Mouse (Mus musculus): ENCODE data around the gene Cym. TPM values are rescaled to one million over a fixed set of nuclear protein-coding genes. Genes with fewer than 3 reads are reported as not detected.
A peak's percentile ranks its signal among the peaks of the same experiment; 100 is the strongest.

Cym gene
- total and polyA plus RNA-seq, 2 experiments from 2014 or later, result 0.63 TPM; not detected in 1

DNA sequence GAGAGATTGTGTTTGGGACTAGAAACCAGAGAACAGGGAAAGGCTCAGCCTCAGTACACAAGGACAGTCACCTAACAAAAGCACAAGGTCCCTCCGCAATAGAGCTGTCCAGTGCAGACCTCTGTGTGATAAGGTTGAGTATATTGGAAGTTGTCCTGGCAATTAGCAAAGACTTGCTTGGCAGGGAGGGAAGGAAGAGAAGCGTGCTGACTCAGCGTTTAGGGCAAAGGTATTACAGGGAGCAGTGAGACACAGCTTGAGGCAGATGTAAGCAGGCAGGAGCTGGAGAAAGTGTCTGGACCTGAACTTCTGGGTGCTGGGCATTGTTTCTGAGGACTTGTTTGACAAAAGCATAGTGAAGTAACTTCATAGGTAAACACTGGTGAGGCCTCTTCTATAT is 34.5 kb upstream of the Cym start:
- DNase-seq (ENCODE audit: low spot score) (no peak), ATAC-seq (no peak)
- Histone ChIP-seq H3K4me1 (ENCODE audit: insufficient read depth, low read length) (0 out of 2 replicates have a peak, but pooled peaks cover 4% of the 10 kb centered on the region), H3K9ac (replicated peaks; ENCODE audit: low read length) (no peak overlapping the region), H3K4me3 (ENCODE audit: low read length) (no peak overlapping the region), H3K9me3 (ENCODE audit: low read length) (no peaks in the 10 kb centered on the region), H3K4me2 (ENCODE audit: low read depth, low read length) (no peak overlapping the region), H3K36me3 (ENCODE audit: insufficient read depth, low read length) (no peaks in the 10 kb centered on the region), H3K27me3 (ENCODE audit: insufficient read depth, low read length) (no peaks in the 10 kb centered on the region), H3K27ac (no peak overlapping the region)
- 87% methylated on average over 3 of the region's 3 CpGs for WGBS
- no peak for TF ChIP-seq CTCF (IDR thresholded peaks at IDR 0.05; ENCODE audit: low read depth)

GRCm38 (mm10) chr3:107253925-107254324 is 32.4 kb upstream of the Cym start:
- Histone ChIP-seq H3K4me1 (ENCODE audit: insufficient read depth, low read length) (no peaks in the 10 kb centered on the region), H3K27ac (no peak overlapping the region), H3K9me3 (ENCODE audit: low read length) (no peaks in the 10 kb centered on the region), H3K4me2 (ENCODE audit: low read depth, low read length) (no peak overlapping the region), H3K27me3 (ENCODE audit: insufficient read depth, low read length) (no peaks in the 10 kb centered on the region), H3K9ac (replicated peaks; ENCODE audit: low read length) (no peak overlapping the region), H3K36me3 (ENCODE audit: insufficient read depth, low read length) (no peaks in the 10 kb centered on the region), H3K4me3 (ENCODE audit: low read length) (no peak overlapping the region)
- TF ChIP-seq CTCF (IDR thresholded peaks at IDR 0.05; ENCODE audit: low read depth), result no peak
- ATAC-seq (no peak), DNase-seq (ENCODE audit: low spot score) (no peak)
- 76% methylated on average over 5 of the region's 5 CpGs for WGBS

DNA sequence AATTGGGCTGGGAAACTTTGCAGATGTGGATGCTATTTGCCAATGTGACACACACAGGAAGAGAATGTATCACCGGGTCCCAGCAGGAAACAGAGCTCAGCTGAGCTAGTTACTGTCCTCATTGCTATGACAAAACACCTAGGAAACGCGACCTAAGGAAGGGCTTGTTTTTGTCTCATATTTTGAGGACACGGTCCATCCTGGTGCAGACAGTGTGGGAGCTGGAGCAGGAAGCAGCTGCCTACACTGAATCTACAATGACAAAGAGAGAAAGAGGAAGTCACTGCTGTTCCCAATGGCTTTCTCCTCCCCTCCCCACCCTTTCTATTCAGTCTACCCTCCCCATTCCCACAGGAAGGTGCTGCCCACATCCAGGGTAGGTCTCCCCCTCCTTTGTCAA is 30.5 kb upstream of the Cym start:
- H3K9ac ChIP-seq (replicated peaks; ENCODE audit: low read length), result no peak overlapping the region
- no peak overlapping the region for H3K4me3 ChIP-seq (ENCODE audit: low read length)
- DNase-seq (ENCODE audit: low spot score) (no peak), ATAC-seq (no peak)
- H3K4me2 ChIP-seq (ENCODE audit: low read depth, low read length), result no peak overlapping the region
- TF ChIP-seq CTCF (IDR thresholded peaks at IDR 0.05; ENCODE audit: low read depth), result no peak
- WGBS, result 48% methylated on average over 4 of the region's 4 CpGs
- H3K36me3 ChIP-seq (ENCODE audit: insufficient read depth, low read length), result no peaks in the 10 kb centered on the region
- H3K4me1 ChIP-seq (ENCODE audit: insufficient read depth, low read length), result no peaks in the 10 kb centered on the region
- H3K9me3 ChIP-seq (ENCODE audit: low read length), result no peaks in the 10 kb centered on the region
- H3K27ac ChIP-seq, result no peak overlapping the region
- no peaks in the 10 kb centered on the region for H3K27me3 ChIP-seq (ENCODE audit: insufficient read depth, low read length)

DNA sequence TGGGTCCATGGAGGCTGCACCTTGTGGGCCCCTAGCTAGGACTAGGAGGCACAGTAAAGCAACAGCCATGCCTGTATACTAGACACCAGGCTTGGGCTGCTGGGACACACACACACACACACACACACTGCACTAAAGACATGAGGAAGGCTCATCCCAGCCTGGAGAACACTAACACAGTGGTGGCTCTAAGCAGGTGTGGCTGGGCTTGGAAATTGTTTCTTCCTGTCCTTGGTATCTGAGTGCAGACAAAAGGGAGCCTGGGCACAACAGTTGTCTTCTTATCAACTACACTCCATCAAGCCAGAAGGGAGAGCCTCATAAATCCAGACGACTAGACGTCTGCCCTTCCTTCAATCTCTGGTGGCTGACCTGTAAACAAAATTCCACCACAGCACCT is 28.8 kb upstream of the Cym start:
- no peak for ATAC-seq
- no peaks in the 10 kb centered on the region for H3K9me3 ChIP-seq (ENCODE audit: low read length)
- no peak overlapping the region for H3K4me3 ChIP-seq (ENCODE audit: low read length)
- no peak overlapping the region for H3K27ac ChIP-seq
- WGBS, result 78% methylated on average over 2 of the region's 2 CpGs
- DNase-seq (ENCODE audit: low spot score), result no peak
- H3K36me3 ChIP-seq (ENCODE audit: insufficient read depth, low read length), result no peaks in the 10 kb centered on the region
- no peaks in the 10 kb centered on the region for H3K4me1 ChIP-seq (ENCODE audit: insufficient read depth, low read length)
- H3K27me3 ChIP-seq (ENCODE audit: insufficient read depth, low read length), result no peaks in the 10 kb centered on the region
- H3K9ac ChIP-seq (replicated peaks; ENCODE audit: low read length), result no peak overlapping the region
- H3K4me2 ChIP-seq (ENCODE audit: low read depth, low read length), result no peak overlapping the region
- TF ChIP-seq CTCF (IDR thresholded peaks at IDR 0.05; ENCODE audit: low read depth), result no peak

- Histone ChIP-seq H3K4me2 (ENCODE audit: low read depth, low read length) (no peak overlapping the region), H3K9me3 (ENCODE audit: low read length) (no peaks in the 10 kb centered on the region), H3K27me3 (ENCODE audit: insufficient read depth, low read length) (no peaks in the 10 kb centered on the region), H3K4me3 (ENCODE audit: low read length) (no peak overlapping the region), H3K9ac (replicated peaks; ENCODE audit: low read length) (no peak overlapping the region), H3K36me3 (ENCODE audit: insufficient read depth, low read length) (no peaks in the 10 kb centered on the region), H3K4me1 (ENCODE audit: insufficient read depth, low read length) (no peaks in the 10 kb centered on the region), H3K27ac (no peak overlapping the region)
- no peak for TF ChIP-seq CTCF (IDR thresholded peaks at IDR 0.05; ENCODE audit: low read depth)
- DNase-seq (ENCODE audit: low spot score) (no peak), ATAC-seq (no peak)
- WGBS, result 67% methylated on average over 3 of the region's 3 CpGs
Observed at GRCm38 (mm10) chr3:107249042-107249441, 27.5 kb upstream of the Cym start.

GRCm38 (mm10) chr3:107246876-107247275 is 25.3 kb upstream of the Cym start:
- Histone ChIP-seq H3K4me2 (ENCODE audit: low read depth, low read length) (no peak overlapping the region), H3K4me1 (ENCODE audit: insufficient read depth, low read length) (peaks cover under 1% of the 10 kb centered on the region; the same call in 1 of the 2 replicates), H3K27me3 (ENCODE audit: insufficient read depth, low read length) (no peaks in the 10 kb centered on the region), H3K9ac (replicated peaks; ENCODE audit: low read length) (no peak overlapping the region), H3K27ac (no peak overlapping the region), H3K36me3 (ENCODE audit: insufficient read depth, low read length) (no peaks in the 10 kb centered on the region), H3K9me3 (ENCODE audit: low read length) (no peaks in the 10 kb centered on the region), H3K4me3 (ENCODE audit: low read length) (no peak overlapping the region)
- WGBS, result 79% methylated on average over 6 of the region's 6 CpGs
- ATAC-seq (no peak), DNase-seq (ENCODE audit: low spot score) (no peak)
- TF ChIP-seq CTCF (IDR thresholded peaks at IDR 0.05; ENCODE audit: low read depth), result no peak

- Histone ChIP-seq H3K4me1 (ENCODE audit: insufficient read depth, low read length) (peaks cover 3% of the 10 kb centered on the region; the same call in 1 of the 2 replicates), H3K9me3 (ENCODE audit: low read length) (no peaks in the 10 kb centered on the region), H3K27me3 (ENCODE audit: insufficient read depth, low read length) (no peaks in the 10 kb centered on the region), H3K4me2 (ENCODE audit: low read depth, low read length) (peak overlapping the region; percentile 16), H3K9ac (replicated peaks; ENCODE audit: low read length) (0 out of 2 replicates have a peak overlapping the region, but pooled peaks have one; percentile 13), H3K27ac (no peak overlapping the region), H3K4me3 (ENCODE audit: low read length) (no peak overlapping the region), H3K36me3 (ENCODE audit: insufficient read depth, low read length) (no peaks in the 10 kb centered on the region)
- 0 out of 2 replicates have a peak, but pooled peaks have one; percentile 12 for ATAC-seq
- DNase-seq (ENCODE audit: low spot score), result peak; percentile 38
- WGBS, result 22% methylated on average over 14 of the region's 14 CpGs
- TF ChIP-seq CTCF (IDR thresholded peaks at IDR 0.05; ENCODE audit: low read depth), result no peak
Observed at GRCm38 (mm10) chr3:107241389-107242094, 20.0 kb upstream of the Cym start.
